Mouse (Mus musculus) bone marrow macrophage, adult 2 months (primary cell): Measurements from ENCODE around the gene Cfap97.

Source experiments
- CTCF ChIP-seq: IDR thresholded peaks from 2 replicates; pipeline ENCODE4 v1.5.1; 2012; ENCODE audit warnings: low read depth, mild to moderate bottlenecking, low read length, moderate library complexity
- POLR2A ChIP-seq: IDR thresholded peaks from 2 replicates; pipeline ENCODE4 v1.6.1; 2012; ENCODE audit warnings: mild to moderate bottlenecking, low read depth, low read length, borderline replicate concordance

GRCm38 (mm10) chr8:46197673-46198072 is 46.1 kb downstream of the Cfap97 start:
- TF ChIP-seq POLR2A (no peak), CTCF (no peak)
